Mouse (Mus musculus) liver, embryonic 16.5 days (tissue): ENCODE data around the gene Zmat5. TPM values are rescaled to one million over a fixed set of nuclear protein-coding genes. Genes with fewer than 3 reads are reported as not detected.

Experiments used
- ATAC-seq: fragments of 200-750 bp; cut with Nextera tagmentation; 2 replicates; pipeline ENCODE4 v1.8.0; 2017; ENCODE audit warnings: low read depth, mild to moderate bottlenecking, moderate number of reproducible peaks, moderate library complexity
- H3K27ac ChIP-seq: fragments of 300-500 bp; sonication (generic); 2 replicates; pipeline ENCODE4 v1.5.1; 2014; ENCODE audit warnings: mild to moderate bottlenecking, low read length
- H3K27me3 ChIP-seq: fragments of 300-500 bp; sonication (generic); 2 replicates; pipeline ENCODE4 v1.6.1; 2014; ENCODE audit warnings: low read depth, low read length, mixed read lengths; ENCODE audit not compliant: control insufficient read depth, insufficient read depth
- H3K36me3 ChIP-seq: fragments of 300-500 bp; sonication (generic); 2 replicates; pipeline ENCODE4 v1.6.1; 2014; ENCODE audit warnings: mild to moderate bottlenecking; ENCODE audit not compliant: control insufficient read depth, insufficient read depth
- H3K4me1 ChIP-seq: fragments of 300-500 bp; sonication (generic); 2 replicates; pipeline ENCODE4 v1.6.1; 2014; ENCODE audit warnings: low read depth, low read length, mixed read lengths; ENCODE audit not compliant: control insufficient read depth
- H3K4me2 ChIP-seq: fragments of 300-500 bp; sonication (generic); 2 replicates; pipeline ENCODE4 v1.6.1; 2014; ENCODE audit warnings: low read depth, low read length, mixed read lengths
- H3K4me3 ChIP-seq: fragments of 300-500 bp; sonication (generic); 2 replicates; pipeline ENCODE4 v1.5.1; 2014; ENCODE audit warnings: low read depth, mild to moderate bottlenecking, low read length
- H3K9ac ChIP-seq: fragments of 300-500 bp; sonication (generic); 2 replicates; pipeline ENCODE4 v1.6.1; 2014; ENCODE audit warnings: low read depth, low read length
- H3K9me3 ChIP-seq: fragments of 300-500 bp; sonication (generic); replicated peaks from 2 replicates; pipeline ENCODE4 v1.6.1; 2016; ENCODE audit warnings: low read length; ENCODE audit not compliant: control insufficient read depth
- WGBS: fragments of 180-500 bp; shearing (Covaris S2); extraction: QIAGEN DNeasy Blood & Tissue Kit; methylation state at CpG from one replicate; pipeline ENCODE4 v1.1.7; 2014; ENCODE audit not compliant: insufficient replicate concordance; 5-methylcytosine and 5-hydroxymethylcytosine counted together
- polyA plus RNA-seq: library from polyadenylated mRNA; unstranded; fragments of >200 nt; fragmentation: Nextera tagmentation; extraction: Ambion mirVana; gene quantifications from 2 replicates; pipeline ENCODE4 v1.2.1, GENCODE M21; 2015

Zmat5 gene
- polyA plus RNA-seq, 1 experiment from 2014 or later: 21.7 TPM

- H3K27me3 ChIP-seq: no peaks in the 10 kb centered on the region
- H3K4me1 ChIP-seq: no peaks in the 10 kb centered on the region
- no peak for ATAC-seq
- no peak overlapping the region for H3K4me3 ChIP-seq
- H3K27ac ChIP-seq: no peak overlapping the region
- no peak overlapping the region for H3K9ac ChIP-seq
- H3K36me3 ChIP-seq: peaks cover 10% of the 10 kb centered on the region
- H3K9me3 ChIP-seq: no peaks in the 10 kb centered on the region
- no peak overlapping the region for H3K4me2 ChIP-seq
- WGBS: 72% methylated on average over 5 of the region's 5 CpGs
Measured at GRCm38 (mm10) chr11:4685510-4685909, 19.0 kb upstream of the Zmat5 start.

GRCm38 (mm10) chr11:4687027-4687426, 17.5 kb upstream of the Zmat5 start:
- Histone ChIP-seq H3K4me2 (no peak overlapping the region), H3K4me3 (no peak overlapping the region), H3K27me3 (no peaks in the 10 kb centered on the region), H3K9me3 (no peaks in the 10 kb centered on the region), H3K9ac (no peak overlapping the region), H3K36me3 (peaks cover 4% of the 10 kb centered on the region; the same call in 1 of the 2 replicates), H3K27ac (no peak overlapping the region), H3K4me1 (no peaks in the 10 kb centered on the region)
- WGBS: 65% methylated on average over 3 of the region's 3 CpGs
- peak; percentile 39; the same call in 1 of the 2 replicates for ATAC-seq

GRCm38 (mm10) chr11:4687874-4688273, 16.6 kb upstream of the Zmat5 start:
- ATAC-seq: no peak
- H3K4me1 ChIP-seq: no peaks in the 10 kb centered on the region
- no peaks in the 10 kb centered on the region for H3K9me3 ChIP-seq
- WGBS: 58% methylated on average over 3 of the region's 3 CpGs
- no peaks in the 10 kb centered on the region for H3K27me3 ChIP-seq
- H3K36me3 ChIP-seq: peaks cover 4% of the 10 kb centered on the region; the same call in 1 of the 2 replicates
- no peak overlapping the region for H3K4me2 ChIP-seq
- H3K9ac ChIP-seq: no peak overlapping the region
- H3K4me3 ChIP-seq: no peak overlapping the region
- H3K27ac ChIP-seq: no peak overlapping the region

GRCm38 (mm10) chr11:4688632-4689380, 15.7 kb upstream of the Zmat5 start:
- H3K4me2 ChIP-seq: no peak overlapping the region
- no peaks in the 10 kb centered on the region for H3K36me3 ChIP-seq
- WGBS: 48% methylated on average over 11 of the region's 11 CpGs
- no peaks in the 10 kb centered on the region for H3K27me3 ChIP-seq
- H3K4me1 ChIP-seq: no peaks in the 10 kb centered on the region
- no peak overlapping the region for H3K4me3 ChIP-seq
- no peak overlapping the region for H3K27ac ChIP-seq
- no peaks in the 10 kb centered on the region for H3K9me3 ChIP-seq
- no peak overlapping the region for H3K9ac ChIP-seq
- ATAC-seq: no peak

GRCm38 (mm10) chr11:4690353-4690752, 14.1 kb upstream of the Zmat5 start:
- Histone ChIP-seq H3K9me3 (no peaks in the 10 kb centered on the region), H3K4me1 (no peaks in the 10 kb centered on the region), H3K4me3 (no peak overlapping the region), H3K4me2 (no peak overlapping the region), H3K36me3 (no peaks in the 10 kb centered on the region), H3K9ac (no peak overlapping the region), H3K27me3 (no peaks in the 10 kb centered on the region), H3K27ac (no peak overlapping the region)
- ATAC-seq: no peak
- WGBS: 70% methylated on average over 7 of the region's 7 CpGs

GRCm38 (mm10) chr11:4691213-4691612, 13.3 kb upstream of the Zmat5 start:
- Histone ChIP-seq H3K36me3 (no peaks in the 10 kb centered on the region), H3K27ac (no peak overlapping the region), H3K4me2 (no peak overlapping the region), H3K9me3 (no peaks in the 10 kb centered on the region), H3K9ac (no peak overlapping the region), H3K4me1 (no peaks in the 10 kb centered on the region), H3K4me3 (no peak overlapping the region), H3K27me3 (no peaks in the 10 kb centered on the region)
- no peak for ATAC-seq
- WGBS: 63% methylated on average over 10 of the region's 10 CpGs

- ATAC-seq: no peak
- Histone ChIP-seq H3K27ac (no peak overlapping the region), H3K4me3 (no peak overlapping the region), H3K9ac (no peak overlapping the region), H3K4me1 (peaks cover 2% of the 10 kb centered on the region), H3K4me2 (no peak overlapping the region), H3K36me3 (no peaks in the 10 kb centered on the region), H3K27me3 (no peaks in the 10 kb centered on the region), H3K9me3 (no peaks in the 10 kb centered on the region)
- 78% methylated on average over 11 of the region's 11 CpGs for WGBS
Measured at GRCm38 (mm10) chr11:4692162-4692561, 12.3 kb upstream of the Zmat5 start.

GRCm38 (mm10) chr11:4697043-4697983, 7.2 kb upstream of the Zmat5 start:
- peaks cover 7% of the 10 kb centered on the region for H3K36me3 ChIP-seq
- peak; percentile 70 for ATAC-seq
- H3K4me3 ChIP-seq: no peak overlapping the region
- no peak overlapping the region for H3K9ac ChIP-seq
- H3K4me2 ChIP-seq: no peak overlapping the region
- H3K27ac ChIP-seq: no peak overlapping the region
- H3K27me3 ChIP-seq: no peaks in the 10 kb centered on the region
- peaks cover 7% of the 10 kb centered on the region for H3K4me1 ChIP-seq
- no peaks in the 10 kb centered on the region for H3K9me3 ChIP-seq
- WGBS: 32% methylated on average over 7 of the region's 7 CpGs

GRCm38 (mm10) chr11:4700726-4701125, 3.8 kb upstream of the Zmat5 start:
- Histone ChIP-seq H3K4me3 (no peak overlapping the region), H3K36me3 (peaks cover 7% of the 10 kb centered on the region), H3K9me3 (no peaks in the 10 kb centered on the region), H3K27me3 (no peaks in the 10 kb centered on the region), H3K27ac (no peak overlapping the region), H3K9ac (no peak overlapping the region), H3K4me2 (no peak overlapping the region), H3K4me1 (peaks cover 16% of the 10 kb centered on the region)
- no peak for ATAC-seq
- 82% methylated on average over 8 of the region's 8 CpGs for WGBS
